Mouse (Mus musculus) liver, adult 10 weeks (tissue): ENCODE results near the gene Slit3. TPM values are rescaled to one million over a fixed set of nuclear protein-coding genes. Genes with fewer than 3 reads are reported as not detected.

Experiments
- polyA plus RNA-seq: library from polyadenylated mRNA; stranded (reverse); fragments of 350-450 nt; fragmentation: Illumina TruSeq; extraction: RNeasy Lipid Tissue Mini Kit (QIAGEN cat#74804); gene quantifications from one replicate; pipeline ENCODE4 v1.2.3, GENCODE M21; 2014; ENCODE audit warnings: low read depth, low replicate concordance

The Slit3 gene
- polyA plus RNA-seq = not detected

GRCm38 (mm10) chr11:35120894-35121610 lies at the start of gene Slit3:
Gene Slit3 (plus strand): TSS chr11:35121224.

